Mouse (Mus musculus) ZHBTc4 (cell line): ENCODE data around the gene Faf2.

ENCODE experiments used
- DNase-seq: peaks from one replicate; pipeline ENCODE4 v3.0.0-alpha.2; 2011; ENCODE audit warnings: low read depth, low spot score

The Faf2 gene

DNA sequence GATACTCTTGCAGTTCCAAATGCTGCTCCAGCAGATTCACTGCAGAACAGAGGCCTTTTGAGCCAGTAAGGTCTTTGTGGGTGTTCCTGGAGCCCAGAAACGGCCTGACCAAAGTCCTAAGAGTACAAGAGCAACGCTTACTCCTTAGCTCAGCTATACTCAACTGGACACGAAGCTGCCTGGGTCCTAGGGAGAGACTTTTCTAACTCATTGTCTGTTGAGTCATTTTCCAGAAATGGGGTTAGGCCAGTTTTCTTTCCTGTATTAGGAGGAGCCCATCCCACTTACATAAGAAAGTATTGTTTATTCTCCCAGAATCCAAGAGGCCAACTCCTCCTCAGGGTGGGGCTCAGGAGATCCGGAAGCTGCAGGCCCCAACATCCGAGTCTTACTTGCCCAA lies 16.2 kb upstream of the Faf2 start:
- no peak for DNase-seq

DNA sequence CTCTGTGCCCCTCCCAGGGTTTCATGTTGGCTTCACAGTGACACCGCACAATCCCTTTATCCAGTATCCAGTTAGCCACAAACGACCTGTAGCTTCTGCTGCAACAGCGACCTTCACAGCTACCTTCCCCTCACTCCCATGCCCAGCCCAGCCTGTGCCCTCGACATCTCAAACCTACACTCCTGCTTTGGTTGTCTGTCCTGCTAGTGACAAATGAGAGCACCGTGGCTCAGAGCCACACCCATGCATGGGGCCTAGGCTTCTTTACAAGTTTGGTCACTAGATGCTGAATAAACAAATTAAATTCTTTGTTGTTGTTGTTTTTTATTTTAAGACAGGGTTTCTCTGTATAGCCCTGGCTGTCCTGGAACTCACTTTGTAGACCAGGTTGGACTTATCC lies 14.4 kb upstream of the Faf2 start:
- no peak for DNase-seq

- DNase-seq, result no peak
Observed at GRCm38 (mm10) chr13:54608002-54608401, 13.6 kb upstream of the Faf2 start.

DNA sequence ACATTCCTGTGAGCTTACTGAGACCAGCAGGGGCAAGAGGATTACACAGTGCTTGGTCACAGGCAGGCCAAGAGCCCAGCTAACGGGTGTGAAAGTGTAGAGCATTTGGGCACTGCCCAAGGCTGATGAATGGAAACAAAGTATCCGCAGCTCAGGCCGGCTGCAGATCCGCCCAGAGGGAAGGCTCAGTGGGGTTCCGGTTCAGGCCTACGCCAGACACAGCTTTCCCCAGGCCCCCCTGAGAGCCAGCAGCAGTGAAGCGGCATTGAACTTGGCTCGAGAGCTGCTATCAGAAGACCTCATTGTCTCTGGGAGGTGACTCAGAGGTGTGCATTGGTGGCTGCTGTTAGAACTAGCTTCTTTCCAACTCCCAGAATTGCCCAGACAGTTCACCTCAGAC lies 12.9 kb upstream of the Faf2 start:
- peak; percentile 77 for DNase-seq

DNA sequence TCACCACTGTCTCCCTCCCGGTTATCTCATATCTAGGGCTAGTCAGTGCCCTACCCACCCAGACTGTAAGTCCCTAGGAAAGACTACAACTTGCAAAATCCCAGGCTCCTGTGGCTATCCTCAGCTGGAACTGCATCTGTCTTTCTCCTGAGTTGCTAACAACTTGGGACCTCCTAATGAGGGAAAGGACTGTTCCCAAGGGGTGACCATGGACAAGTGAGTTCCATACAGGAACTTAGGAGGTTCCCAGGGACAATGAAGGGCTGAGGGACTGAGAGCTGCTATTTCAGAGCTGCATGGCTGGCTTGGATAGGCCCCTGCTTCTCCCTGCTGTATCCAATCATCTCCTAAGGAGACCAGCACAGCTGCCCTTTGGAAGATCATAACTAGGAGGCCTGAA lies 12.3 kb upstream of the Faf2 start:
- no peak for DNase-seq

DNA sequence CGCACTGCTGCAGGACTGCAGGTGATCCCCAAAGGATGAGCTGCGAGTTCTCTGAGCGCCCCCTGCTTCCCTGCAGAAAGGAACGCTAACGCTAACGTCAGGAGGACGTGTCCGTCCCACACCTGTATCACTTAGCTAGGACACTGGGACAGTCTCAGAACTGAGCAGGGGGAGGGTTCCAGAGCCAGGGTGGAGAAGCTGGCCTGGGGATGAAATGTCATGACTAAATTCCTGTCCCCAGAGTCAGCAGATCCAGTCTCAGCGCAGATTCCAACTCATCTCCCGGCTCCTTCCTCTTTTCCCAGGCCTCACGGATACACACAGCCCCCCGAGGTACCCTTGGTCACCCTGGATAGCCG lies 11.0 kb upstream of the Faf2 start:
- DNase-seq, result no peak

GRCm38 (mm10) chr13:54610972-54611754 lies 10.4 kb upstream of the Faf2 start, which contains the start of gene Cltb:
Gene Cltb (minus strand): TSS chr13:54611344.
- DNase-seq, result peak; percentile 82

DNA sequence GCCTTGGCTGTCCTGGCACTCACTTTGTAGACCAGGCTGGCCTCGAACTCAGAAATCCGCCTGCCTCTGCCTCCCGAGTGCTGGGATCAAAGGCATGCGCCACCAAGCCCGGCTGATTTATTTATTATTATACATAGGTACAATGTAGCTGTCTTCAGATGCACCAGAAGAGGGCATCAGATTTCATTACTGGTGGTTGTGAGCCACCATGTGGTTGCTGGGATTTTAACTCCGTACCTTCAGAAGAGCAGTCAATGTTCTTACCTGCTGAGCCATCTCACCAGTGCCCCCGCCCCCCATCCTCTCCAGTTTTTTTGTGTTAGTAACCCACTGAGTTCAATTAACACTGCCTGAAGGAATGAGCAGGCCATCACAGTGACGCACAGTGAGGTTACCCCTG lies 8.4 kb upstream of the Faf2 start:
- DNase-seq, result peak; percentile 54

GRCm38 (mm10) chr13:54616307-54616706 lies 5.3 kb upstream of the Faf2 start:
- DNase-seq, result peak; percentile 28

GRCm38 (mm10) chr13:54616998-54617397 lies 4.6 kb upstream of the Faf2 start:
- DNase-seq, result peak; percentile 49

- peak; percentile 54 for DNase-seq
Observed at GRCm38 (mm10) chr13:54621960-54622521, 457 bp downstream of the Faf2 start.

GRCm38 (mm10) chr13:54629128-54629527 lies 7.5 kb downstream of the Faf2 start:
- DNase-seq, result no peak

- no peak for DNase-seq
Observed at GRCm38 (mm10) chr13:54632731-54633277, 11.2 kb downstream of the Faf2 start.

DNA sequence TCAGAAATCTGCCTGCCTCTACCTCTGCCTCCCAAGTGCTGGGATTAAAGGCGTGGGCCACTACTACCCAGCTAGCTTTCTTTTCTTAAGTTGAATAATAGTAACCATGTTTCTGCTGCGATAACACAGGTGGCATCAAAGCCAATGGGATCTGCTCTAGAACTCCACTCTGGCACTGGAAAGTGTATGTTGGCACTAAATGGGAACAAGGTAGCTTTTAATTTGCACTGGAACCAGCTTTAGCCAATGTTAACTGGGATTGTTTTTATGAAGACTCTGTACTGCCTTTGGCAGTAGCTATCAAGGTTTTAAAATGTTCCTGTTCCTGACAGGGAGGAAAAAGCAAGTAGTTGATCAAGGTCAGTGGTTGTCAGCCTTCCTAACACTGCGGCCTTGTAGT lies 13.4 kb downstream of the Faf2 start:
- no peak for DNase-seq

- no peak for DNase-seq
Observed at GRCm38 (mm10) chr13:54650461-54650860, 28.9 kb downstream of the Faf2 start.

DNA sequence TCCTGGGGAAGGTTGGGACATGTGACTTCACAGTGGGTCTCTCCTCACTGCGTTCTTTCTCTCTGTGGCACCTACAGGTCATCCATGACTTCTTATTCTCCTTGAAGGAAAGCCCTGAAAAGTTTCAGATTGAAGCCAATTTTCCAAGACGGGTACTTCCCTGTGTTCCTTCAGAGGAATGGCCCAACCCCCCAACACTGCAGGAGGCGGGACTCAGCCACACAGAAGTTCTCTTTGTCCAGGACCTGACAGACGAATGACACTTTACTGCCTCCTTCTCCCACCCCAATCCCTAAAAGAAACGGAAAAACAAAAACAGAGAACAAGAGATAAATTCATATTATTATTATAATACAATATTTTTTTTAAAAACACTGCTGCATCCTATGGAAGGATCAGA lies 39.3 kb downstream of the Faf2 start:
- DNase-seq, result no peak

- no peak for DNase-seq
Observed at GRCm38 (mm10) chr13:54661358-54661757, 39.8 kb downstream of the Faf2 start.

DNA sequence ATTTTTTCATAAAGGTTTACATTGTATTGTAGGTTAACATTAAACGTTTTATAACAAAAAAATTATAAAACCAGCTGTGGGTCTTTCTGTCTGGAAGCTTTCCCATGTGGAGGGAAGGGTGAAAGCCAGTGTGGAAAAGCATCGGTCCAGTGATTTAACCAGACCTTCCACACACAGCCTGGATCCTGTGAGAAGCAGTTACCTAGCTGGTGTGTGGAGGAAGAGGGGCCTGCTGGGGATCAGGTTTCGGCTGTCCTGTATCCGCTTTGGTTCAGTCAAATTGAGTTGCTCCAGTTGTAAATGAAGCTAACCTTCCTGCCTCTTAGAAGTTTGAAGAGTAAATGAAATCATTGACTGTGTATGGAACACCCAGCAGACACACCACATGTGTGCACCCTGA lies 42.4 kb downstream of the Faf2 start:
- DNase-seq, result no peak

GRCm38 (mm10) chr13:54664509-54664908 lies 42.9 kb downstream of the Faf2 start:
- no peak for DNase-seq

DNA sequence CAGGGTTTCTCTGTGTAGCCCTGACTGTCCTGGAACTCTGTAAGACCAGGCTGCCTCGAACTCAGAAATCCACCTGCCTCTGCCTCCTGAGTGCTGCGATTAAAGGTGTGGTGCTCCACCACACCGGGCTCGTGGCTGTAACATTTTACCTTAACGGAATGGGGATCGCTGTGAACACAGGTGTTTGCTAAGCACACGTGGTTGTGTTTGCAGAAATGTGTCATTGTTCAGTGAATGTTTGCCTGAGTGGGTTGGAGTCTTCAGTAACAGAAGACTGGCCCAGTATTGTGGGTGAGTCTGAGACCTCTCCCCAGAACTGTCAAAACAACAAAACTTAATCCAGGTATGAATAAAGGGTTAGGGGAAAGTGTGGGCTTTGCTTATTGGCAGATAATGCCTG lies 43.5 kb downstream of the Faf2 start:
- DNase-seq, result no peak

DNA sequence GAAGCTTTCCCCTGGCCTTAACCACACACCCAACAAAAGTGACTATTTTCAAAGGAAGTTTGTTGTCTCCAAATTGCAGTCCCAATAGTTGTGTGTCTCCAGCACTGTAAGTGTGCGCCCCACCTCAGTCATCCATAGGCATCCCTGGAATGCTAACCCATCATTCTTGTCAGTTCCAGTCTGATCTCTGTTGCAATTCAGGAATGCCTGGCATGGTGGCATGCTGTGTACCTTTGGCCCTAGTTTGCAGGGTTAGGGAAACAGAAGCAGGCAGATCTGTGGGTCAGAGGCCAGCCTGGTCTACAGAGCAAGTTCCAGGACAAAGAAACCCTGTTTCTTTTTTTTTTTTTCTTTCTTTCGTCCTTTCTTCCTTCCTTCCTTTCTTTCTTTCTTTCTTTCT lies 48.9 kb downstream of the Faf2 start:
- DNase-seq, result peak; percentile 82

DNA sequence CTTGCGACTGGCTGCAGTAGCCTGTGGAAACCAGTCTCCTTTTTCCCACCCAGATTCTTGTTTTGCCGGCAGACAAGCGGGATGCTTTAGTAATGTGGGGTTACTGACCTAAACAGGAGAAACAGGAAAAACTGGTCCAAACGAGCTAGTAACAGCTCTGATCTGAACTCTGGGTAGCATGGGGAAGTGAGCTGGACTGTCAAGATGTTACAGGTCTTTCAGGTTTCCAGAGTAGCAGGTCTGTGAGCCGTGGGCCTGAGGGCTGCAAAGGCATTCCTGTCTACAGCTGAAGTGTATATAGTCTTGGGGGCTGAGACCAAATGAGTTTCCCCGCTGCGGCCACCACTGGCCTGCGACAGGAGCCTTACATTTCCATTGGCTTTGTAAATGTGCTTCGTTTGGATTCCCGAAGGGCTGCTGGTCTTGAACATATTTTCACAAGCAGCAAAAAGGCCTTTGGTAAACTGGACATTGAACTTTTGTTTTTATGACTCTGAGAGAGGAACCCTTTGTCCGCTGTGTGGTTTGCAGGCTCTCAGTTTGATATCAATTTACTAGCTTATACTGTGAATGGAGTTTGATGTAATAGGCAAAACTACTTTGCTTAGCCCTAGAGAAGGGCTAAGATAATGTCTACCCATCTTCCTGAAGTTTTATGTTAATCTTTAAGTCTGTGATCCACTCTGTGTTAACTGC lies 54.5 kb downstream of the Faf2 start:
- DNase-seq, result no peak

- DNase-seq, result no peak
Observed at GRCm38 (mm10) chr13:54678263-54678662, 56.7 kb downstream of the Faf2 start.
